Mouse (Mus musculus) brain, adult 2 months (tissue): ENCODE measurements around the gene Il27.

ENCODE experiments used
- DNase-seq: peaks from one replicate; pipeline ENCODE4 v3.0.0; 2011; ENCODE audit warnings: low read depth, low spot score

Gene Il27

DNA sequence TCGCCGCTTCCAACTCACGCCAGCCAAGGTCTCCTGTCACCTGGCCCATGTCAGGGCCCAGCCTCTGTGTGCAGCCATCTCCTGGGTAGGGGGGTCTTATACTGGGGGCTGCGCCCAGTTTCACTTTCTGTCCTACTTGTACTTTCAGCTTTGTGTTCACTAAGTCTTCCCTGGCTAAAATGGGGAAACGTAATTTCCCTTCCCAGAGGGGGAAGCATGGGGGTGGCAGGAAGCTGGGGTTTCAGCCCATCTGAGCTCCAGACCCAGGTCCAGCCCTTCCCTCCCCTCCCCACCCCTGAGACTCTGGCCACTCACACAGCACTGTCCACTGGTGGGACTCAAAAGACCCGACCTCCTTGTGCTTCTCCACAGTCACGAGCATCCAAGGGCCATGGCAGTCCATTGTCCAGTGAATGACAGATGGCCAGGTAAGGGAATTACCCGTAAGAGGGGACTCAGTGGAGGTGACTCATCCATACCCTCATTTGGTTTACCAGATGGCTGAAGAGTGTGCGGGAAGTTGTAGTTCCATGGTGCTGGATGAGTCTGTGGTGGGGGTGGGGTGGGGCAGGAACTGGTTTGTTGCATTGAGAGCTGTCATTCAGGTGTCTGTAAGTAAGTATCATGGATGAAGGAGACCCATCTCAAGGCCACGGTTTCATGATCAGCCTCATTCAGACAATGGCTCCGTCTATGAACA lies at the start of gene Il27:
Il27 (minus strand) TSS at position 80 of the 700 bp plus-strand sequence.
- DNase-seq: no peak

DNA sequence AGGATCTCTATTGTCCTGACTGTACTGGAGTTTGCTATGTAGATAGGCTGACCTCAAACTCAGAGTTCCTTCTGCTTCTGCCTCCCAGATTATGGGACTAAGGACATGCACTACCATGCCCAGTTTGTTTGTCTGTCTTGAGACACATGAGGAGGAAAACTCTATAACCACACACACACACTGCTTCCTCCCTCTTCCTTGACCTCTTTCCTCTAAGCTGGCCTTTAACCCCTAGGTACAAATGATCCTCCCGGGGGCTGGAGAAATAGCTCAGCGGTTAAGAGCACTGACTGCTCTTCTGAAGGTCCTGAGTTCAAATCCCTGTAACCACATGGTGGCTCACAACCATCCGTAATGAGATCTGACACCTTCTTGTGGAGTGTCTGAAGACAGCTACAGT lies 49.6 kb upstream of the Il27 start:
- DNase-seq: no peak

- DNase-seq: peak; percentile 69
Measured at GRCm38 (mm10) chr7:126643244-126643617, 48.5 kb upstream of the Il27 start.

GRCm38 (mm10) chr7:126642545-126643243 lies 48.0 kb upstream of the Il27 start:
- DNase-seq: no peak

DNA sequence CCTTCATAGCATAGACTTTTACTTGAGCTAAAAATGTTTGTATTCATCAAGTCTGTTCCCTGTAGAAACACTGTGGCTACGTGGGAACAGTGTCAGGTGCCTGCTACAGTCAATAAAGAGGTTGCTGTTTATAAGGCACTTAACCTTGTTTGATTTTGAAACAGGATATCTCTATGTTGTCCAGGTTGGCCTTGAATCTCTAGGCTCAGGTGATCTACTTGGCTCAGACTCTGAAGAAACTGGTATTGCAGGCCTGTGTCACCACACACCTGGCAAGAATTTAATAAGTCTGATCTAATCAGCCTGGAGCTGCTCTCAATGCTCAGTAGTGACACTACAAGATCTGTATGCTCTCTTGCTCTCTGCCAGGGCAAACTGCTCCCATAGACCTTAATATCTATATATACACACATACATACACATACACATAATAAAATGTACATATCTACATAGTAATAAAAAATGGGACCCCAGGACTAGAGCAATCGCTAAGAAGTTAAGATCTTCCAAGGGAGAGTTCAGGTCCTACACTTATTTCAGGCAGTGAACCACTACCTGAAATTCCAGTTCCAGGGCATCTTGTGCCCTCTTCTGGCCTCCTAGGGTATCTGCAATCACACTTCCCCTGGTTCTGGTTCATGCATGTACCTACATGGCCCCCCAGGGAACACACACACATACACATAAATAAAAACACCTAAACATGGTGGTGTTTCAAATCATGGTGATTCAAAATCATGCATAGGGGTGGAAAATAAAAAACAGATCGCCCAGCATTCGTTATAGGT lies 42.2 kb upstream of the Il27 start:
- DNase-seq: peak; percentile 72

- DNase-seq: no peak
Measured at GRCm38 (mm10) chr7:126635375-126635774, 40.6 kb upstream of the Il27 start.

GRCm38 (mm10) chr7:126632478-126632877 lies 37.7 kb upstream of the Il27 start:
- no peak for DNase-seq

DNA sequence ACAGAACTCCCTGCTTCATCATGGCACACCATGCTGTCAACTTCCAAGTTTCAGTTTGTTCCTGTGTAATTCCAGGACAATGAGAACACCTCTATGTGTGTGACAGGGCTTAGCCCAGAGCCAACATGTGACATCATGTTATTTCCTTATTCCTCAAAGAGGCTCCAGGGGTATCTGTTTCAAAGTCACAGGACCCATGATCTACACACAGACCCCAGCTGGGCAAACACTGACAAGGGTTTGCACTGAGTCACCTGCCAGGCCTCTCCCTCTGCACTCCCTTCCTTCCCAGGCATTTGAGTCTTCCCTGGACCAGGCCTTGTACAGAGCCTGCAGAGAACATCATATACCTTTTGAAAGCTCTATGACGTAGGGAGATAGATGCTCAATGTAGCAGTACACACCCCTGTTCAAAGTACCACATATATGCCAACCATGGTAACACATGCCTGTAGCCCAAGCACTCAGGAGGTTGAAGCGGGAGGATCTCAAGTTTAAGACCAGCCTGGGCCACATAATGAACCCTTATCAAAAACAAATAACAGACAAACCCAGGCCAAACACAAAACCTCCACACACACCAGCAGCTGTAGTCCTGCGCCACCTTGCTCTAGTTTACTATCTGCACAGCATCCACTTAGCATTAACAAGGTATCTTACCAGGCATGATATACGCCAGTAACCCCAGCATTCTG lies 36.2 kb upstream of the Il27 start, which contains the start of gene Nupr1:
Nupr1 (minus strand) TSS at position 38 of the 695 bp plus-strand sequence.
- no peak for DNase-seq

DNA sequence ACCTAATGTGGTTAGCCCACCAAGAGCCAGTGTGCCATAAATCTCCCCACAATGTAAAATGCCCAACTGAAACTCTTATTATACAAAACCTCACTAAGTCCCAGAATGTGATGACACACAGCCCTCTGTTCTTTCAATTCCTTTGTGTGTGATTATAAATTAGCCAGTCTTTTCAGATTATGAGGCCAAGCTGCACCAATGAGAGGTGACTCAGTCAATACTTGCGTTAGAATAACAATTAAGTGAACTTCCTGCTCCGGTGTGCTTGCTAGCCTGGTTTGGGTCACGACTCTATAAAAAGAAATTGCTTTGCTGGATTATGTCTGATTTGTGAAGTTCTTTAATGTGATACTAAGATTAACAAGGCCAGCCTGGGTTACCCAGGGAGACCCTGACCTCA lies 35.2 kb upstream of the Il27 start:
- DNase-seq: no peak

GRCm38 (mm10) chr7:126628111-126628510 lies 33.4 kb upstream of the Il27 start:
- peak; percentile 51 for DNase-seq

GRCm38 (mm10) chr7:126625807-126626600 lies 31.3 kb upstream of the Il27 start:
- no peak for DNase-seq

DNA sequence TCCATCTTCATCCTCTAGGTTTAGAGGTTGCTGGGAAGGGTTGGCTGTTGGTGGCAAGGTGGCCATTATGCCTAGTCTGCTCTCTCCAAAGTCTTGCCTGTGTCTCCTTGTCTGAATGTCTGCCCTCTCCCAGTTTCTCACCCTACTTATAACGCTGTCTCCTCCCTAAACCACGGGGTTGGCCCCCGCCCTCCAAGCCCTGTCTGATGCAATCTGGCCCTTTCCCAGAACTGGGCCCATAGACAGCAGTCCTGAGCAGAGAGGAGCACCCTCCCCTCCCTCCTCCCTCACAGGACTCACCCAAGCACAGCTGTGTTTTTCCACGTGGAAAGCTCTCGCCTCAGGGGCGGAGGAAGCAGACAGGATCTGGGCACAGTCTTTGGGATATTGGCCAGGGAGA lies 30.6 kb upstream of the Il27 start:
- peak; percentile 79 for DNase-seq

DNA sequence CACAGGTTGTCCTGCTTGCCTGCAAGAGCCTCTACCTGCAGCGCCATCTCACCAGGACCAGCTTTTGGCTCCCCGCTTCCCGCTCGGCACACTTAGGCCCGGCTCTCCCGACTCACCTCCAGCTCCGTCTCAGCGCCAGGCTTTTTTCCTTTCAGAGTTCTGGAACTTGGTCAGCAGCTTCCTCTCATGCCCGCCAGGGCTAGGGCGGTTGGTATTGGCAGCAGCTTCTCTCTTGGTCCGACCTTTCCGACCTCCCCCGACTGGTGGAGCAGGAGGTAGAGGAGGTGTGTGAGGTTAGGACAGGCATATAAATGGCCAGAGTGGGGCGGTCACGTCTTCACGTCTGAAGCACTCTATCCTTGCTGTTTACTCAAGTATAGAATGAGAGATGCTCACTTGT lies 30.0 kb upstream of the Il27 start:
- no peak for DNase-seq

- DNase-seq: no peak
Measured at GRCm38 (mm10) chr7:126623381-126623780, 28.6 kb upstream of the Il27 start.

DNA sequence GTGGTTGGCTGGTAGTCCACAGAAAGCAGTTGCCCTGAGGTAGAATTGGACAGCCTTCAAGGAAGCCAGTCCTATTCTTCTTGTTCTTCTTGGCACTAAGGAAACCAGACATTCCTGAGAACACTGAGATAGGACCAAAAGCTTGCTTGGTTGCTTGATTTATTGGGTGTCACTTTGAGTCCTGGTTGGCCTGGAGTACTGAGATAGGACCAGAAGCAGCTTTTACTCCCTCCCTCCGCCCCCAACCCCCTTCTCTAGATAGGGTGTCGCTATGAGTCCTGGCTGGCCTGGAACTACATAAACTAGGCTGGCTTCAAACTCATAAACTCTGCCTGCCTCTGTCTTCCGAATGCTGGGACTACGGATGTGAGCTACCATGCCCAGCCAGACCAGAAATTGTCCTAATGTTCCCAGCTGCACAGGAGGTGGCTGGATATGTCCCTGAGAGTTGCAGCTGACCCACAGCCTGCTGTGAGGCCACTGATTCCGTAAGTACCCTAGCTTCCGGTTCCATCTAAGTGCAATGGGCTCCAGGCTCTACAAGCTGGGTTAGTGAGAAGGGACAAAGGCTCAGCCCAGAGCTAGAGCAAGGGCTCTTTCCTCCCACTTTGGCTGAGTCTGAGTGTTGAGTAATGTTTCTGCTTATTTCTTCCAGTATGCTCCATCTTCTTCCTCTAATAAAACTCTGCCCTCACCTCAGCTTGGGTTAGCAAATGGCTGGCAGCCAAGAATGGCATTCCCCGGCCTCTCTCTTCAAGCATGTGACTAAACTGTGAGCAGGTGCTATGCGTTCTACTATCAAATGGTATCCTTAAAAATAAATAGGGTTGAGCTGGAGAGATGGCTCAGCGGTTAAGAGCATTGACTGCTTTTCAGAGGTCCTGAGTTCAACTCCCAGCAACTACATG lies 27.0 kb upstream of the Il27 start:
- DNase-seq: no peak

- no peak for DNase-seq
Measured at GRCm38 (mm10) chr7:126619559-126620275, 25.0 kb upstream of the Il27 start.

GRCm38 (mm10) chr7:126616707-126617106 lies 22.0 kb upstream of the Il27 start:
- DNase-seq: peak; percentile 16

- no peak for DNase-seq
Measured at GRCm38 (mm10) chr7:126612736-126613135, 18.0 kb upstream of the Il27 start.

- no peak for DNase-seq
Measured at GRCm38 (mm10) chr7:126607796-126608195, 13.1 kb upstream of the Il27 start.
